Mouse (Mus musculus): ENCODE measurements around the gene Serpinb2.

- TF ChIP-seq CTCF (IDR thresholded peaks at IDR 0.05; ENCODE audit: low read depth, low read length), result no peak
- TF ChIP-seq GATA1 (IDR thresholded peaks at IDR 0.05; ENCODE audit: borderline replicate concordance, low read length), result no peak
These were observed 71.7 kb downstream of the Serpinb2 start for GRCm38 (mm10) chr1:107582900-107583299.

All from G1E (cell line).